Mouse (Mus musculus) layer of hippocampus, adult 9-10 months (tissue): ENCODE measurements at regions not wholly inside any gene's neighbourhood (a gene's known extent, or its start where the extent isn't known, plus 50 kb on each side); places are given as distances from the start of the nearest gene placed in this dataset.

Source experiments
- DNase-seq: peaks from one replicate; pipeline ENCODE4 v3.0.0; 2022; ENCODE audit warnings: low spot score

DNA sequence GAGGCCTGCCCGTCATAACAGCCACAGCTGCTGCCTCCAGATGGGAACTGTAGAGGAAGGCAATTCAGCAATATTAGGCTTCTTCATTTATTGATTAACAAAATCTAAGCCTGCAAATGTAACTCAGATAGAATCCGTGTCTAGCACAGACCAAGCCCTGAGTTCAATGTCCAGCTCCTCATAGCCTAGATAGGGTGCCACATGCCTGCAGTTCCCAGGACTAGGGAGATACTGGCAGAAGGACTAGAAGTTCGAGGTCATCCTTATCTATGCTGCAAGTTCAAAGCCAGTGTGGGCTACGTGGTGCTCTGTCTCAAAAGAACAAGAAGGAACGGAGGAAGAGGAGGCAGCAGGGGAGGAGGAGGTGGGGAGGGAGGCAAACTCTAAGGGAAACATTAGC lies 121.2 kb upstream of the Pkdcc start:
- no peak for DNase-seq

GRCm38 (mm10) chr17:83096451-83096850 lies 118.6 kb upstream of the Pkdcc start:
- no peak for DNase-seq

- DNase-seq: no peak
Observed at GRCm38 (mm10) chr17:83097998-83098397, 117.1 kb upstream of the Pkdcc start.

GRCm38 (mm10) chr17:83098679-83099413 lies 116.2 kb upstream of the Pkdcc start:
- no peak for DNase-seq

DNA sequence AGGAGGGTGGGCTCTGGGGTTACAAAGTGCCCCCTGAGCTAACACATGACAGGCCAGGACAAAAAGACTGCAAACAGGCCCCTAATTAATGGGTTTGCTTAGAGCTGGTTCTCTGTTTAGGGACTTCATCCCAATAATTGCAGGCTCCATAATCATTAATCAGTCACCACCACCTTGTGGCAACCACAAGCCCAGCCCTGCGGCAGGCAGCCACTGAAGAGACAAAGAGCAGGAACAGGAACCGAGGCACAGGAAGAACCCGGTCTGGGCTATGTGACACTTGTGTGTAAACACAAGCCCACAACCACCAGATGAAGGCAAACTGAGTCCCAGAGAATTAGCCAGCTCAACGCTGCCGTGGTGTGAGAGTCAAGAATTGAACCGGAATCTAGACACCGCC lies 114.1 kb upstream of the Pkdcc start:
- no peak for DNase-seq

DNA sequence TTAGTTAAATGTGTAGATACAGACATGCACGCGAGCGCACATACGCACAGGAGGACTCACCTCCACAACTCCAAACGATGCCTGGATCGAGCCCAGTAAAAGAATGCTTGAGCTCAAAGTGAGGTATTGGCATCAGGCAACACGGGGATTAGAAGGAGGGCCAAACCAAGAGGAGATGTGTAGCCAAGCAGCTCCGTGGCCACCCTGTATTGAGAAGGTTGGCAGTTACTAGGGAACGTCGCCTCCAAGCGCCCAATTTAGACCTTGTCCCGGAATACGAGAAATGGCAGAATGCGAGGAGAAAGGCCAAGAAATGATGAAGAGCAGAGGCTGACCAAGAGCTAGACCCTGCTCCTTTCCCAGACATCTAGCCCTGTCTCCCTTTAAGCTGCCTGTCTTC lies 113.3 kb upstream of the Pkdcc start:
- no peak for DNase-seq

- DNase-seq: no peak
Observed at GRCm38 (mm10) chr17:83102675-83103412, 112.2 kb upstream of the Pkdcc start.

DNA sequence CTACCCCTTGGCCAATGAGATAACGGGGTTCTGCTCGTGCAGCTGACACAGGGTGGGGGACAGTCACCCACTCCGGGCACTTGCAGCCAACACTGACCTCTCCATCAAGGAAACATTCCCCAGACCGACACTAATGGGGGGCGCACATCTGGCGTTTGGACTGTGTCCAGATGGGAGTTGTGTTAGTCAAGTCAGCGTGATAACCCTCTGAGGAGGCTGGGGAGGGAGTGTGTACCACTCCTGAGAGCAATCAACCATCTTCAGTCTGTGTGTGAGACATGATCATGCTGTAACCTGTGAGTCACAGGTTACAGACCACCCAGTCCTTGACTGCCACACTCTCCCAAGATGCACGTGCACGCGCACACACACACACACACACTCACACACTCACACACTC lies 106.9 kb upstream of the Pkdcc start:
- DNase-seq: no peak

DNA sequence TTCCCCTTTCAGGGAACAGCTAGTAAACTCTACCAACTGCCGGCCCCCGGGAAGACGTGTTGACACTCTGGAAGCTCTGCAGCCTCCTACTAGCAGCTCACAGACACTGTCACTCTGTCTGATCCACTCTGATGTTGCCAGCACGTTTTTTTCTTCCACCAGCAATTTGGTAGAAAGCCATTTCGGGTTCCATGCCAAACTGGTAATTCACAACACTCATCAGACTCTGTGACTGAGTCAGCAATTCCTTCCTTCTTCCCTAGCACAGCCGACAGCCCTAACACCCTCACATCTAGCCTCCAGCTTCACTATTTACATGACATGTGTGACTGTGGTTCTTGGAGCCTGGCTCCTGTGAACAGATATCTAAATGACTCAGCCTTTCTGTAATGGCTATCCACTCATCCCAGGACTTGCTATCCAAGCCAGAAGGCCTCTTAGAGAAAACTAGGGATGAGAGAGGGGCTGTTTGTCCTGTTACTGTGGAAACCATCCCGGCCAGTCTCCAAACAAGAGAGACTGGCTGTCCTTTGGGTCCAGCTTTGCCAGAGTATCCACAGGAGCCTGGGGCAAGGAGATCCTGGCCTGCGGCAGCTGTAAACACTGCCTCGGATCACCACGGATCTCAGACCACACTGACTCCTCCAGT lies 105.2 kb upstream of the Pkdcc start:
- peak; percentile 39 for DNase-seq

- DNase-seq: no peak
Observed at GRCm38 (mm10) chr17:83110556-83110955, 104.5 kb upstream of the Pkdcc start.

DNA sequence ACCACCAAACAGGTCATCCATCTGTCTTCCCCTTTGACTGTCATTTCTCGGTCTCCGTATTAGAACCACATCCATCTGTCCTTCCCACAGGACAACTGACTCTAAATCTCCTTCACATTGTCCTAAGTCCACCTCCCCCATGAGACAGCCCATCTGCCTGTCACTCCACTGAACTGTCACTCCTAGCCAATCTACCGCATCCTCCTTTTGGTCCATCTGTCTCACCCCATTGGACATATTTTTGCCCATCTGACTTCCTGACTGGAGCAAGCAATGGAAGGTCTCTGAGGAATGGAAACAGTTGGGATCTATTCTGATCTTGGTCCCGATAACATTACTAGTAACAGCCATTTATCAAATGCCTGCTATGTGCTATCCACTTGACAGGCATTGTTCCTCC lies 99.9 kb upstream of the Pkdcc start:
- DNase-seq: no peak

DNA sequence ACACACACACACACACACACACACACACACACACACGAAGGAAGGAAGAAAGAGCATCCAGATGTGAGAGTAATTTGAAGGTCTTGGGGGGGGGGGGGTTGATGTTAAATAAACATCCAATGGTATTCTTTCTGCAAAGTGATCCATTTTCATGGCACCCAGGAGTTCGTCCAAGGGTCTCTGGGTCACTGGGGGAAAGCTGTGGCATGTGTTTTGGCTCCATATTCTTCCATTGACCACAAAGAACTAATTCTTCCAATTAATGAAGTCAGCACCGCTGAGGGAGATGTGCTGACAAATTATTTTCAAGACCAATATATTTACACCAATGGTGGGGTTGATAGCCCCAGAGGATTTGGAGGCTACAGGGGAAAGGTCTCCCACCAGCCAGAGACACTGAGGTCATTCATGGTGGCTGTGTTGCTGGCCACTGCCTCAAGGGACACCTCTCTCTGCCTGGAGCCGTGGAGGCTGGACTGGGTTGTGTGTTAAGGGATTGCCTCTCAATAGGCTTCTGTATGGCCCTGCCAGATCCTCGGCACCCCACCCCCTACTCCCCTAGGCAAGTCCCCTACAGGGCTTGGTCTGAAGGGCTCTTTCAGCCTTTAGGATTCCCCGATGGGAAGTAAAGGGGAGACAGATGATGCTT lies 99.1 kb upstream of the Pkdcc start:
- DNase-seq: no peak

GRCm38 (mm10) chr17:83120665-83121232 lies 94.3 kb upstream of the Pkdcc start:
- no peak for DNase-seq

DNA sequence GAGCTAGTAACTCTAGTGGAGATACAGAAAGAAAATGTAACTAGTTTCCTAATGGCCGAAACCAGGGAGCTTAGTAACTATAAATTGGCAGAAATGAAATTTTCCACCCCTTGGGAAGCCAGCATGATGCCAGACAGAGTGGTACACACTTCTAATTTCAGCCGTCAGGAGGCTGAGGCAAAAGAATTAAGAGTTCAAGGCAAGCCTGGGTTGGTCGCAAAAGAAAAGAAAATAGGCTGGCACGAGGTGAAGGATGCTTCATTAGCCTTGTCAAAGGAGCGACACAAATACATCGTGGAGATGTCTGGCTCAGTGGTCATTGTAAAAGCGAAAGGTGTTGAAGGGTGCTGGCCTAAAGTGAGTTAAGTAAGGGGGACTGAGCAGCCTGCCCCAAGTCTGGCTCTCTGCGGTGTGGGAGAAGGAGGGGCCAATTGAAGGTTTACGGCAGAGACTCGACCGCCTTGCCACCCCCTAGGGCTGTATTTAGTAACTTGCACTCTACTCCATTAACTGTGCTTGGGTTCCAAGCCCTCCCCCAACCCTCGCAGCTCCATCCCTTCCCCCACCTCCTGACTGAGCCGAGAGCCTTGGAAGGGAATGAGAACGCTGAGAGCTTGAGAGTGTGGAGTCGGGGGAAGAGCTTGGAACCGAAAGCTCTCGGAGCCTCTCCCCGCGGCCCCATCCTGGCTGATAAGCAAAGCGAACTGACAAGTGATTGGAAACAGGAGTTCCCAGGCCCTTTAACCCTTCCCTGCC lies 92.4 kb upstream of the Pkdcc start:
- no peak for DNase-seq

- DNase-seq: no peak
Observed at GRCm38 (mm10) chr17:83125057-83125456, 90.0 kb upstream of the Pkdcc start.

GRCm38 (mm10) chr17:83127842-83128241 lies 87.2 kb upstream of the Pkdcc start:
- DNase-seq: no peak

DNA sequence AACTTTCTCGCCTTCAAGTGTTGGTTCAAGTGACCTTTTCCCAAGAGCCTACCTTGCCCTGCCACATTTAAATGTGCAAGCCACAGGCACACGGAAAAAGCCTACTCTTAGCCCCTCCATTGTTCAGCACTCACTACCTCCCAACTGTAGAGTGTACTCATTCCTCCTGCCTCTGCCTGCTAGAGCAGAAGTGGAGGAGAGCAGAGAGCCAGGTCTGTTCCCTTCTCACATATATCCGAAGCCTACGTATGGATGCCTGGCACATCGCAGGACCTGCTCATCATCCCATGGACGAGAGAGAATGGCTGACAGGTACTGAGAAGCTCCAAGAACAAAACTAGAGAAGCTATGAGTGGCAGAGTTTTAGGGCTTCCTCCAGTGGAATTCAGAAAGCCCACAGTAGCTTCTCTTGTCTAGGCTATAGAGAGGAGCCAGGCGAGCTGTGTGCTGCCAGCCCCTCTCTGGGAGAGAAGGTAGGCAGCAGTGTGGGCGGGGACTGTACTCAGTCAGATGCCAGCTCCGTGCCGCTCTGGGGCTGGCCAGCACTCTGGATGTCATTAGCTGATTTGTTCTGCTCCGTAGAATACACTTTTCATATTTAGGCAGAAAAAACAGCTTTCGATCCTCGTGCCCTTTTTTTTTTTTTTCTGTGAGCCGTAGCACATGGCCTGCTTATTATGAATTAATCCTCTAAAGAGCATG lies 86.1 kb upstream of the Pkdcc start:
- DNase-seq: peak; percentile 32

- no peak for DNase-seq
Observed at GRCm38 (mm10) chr17:83129658-83130057, 85.4 kb upstream of the Pkdcc start.

DNA sequence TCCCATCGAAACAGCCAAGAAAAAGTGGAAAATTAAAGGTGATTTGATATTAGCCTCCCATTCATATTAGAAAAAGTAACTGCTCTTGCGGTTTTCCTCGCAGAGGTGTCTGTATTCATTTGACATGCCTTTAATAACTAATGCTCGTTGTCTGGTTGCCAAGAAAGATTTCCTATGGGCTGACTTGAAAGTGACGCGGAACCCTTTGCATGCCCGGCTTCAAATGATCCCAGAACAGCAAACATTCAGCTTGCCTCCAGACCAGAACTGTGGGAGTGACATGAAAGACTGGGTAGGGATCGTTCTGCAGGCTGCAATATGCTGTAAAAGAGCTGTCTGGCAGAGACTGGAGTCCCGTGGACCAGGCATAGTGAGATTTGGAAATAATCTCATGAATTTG lies 81.9 kb upstream of the Pkdcc start:
- no peak for DNase-seq

DNA sequence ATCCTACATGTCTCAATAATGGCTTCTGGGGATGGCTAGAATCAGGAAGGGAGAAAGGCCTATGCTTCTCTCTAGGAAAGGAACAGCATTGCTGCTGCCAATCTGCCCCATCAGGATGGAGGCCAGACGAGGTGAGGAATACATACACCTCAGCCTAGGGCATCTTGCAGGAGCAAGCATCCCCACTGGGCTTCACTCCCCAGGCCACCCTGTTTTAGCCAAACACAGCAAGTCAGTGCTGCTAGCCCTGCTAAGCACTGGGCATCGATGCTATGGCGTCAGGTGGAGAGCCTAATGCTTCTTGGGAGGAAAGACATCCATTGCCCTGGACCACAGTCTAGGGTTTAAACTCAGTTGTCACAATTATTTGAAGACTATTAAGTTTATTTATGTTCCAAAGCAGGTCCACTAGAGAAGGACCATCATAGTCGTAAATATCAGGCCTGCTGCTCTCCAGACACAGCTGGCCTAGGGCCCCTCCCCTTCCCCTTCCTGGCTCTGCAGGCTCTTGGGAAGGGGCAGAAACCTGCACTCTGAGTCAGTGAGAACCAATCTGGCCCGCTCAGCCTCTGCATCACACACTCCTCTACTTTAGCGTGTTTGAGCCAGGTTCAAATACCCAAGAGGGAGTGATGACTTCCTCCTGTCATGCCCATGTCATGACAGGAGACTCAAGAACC lies 79.5 kb upstream of the Pkdcc start:
- no peak for DNase-seq
